Mouse (Mus musculus): ENCODE measurements around the gene M1ap.

M1ap gene

GRCm38 (mm10) chr6:82946651-82947050, at the start of gene M1ap:
M1ap (plus strand) TSS chr6:82946902.
- DNase-seq (ENCODE audit: low read depth in 2 of 2, low spot score in 2 of 2), result no peak

GRCm38 (mm10) chr6:82897311-82897710, 49.4 kb upstream of the M1ap start:
- no peak for DNase-seq (ENCODE audit: low read depth in 2 of 2, low spot score in 2 of 2)

GRCm38 (mm10) chr6:82898227-82898626, 48.5 kb upstream of the M1ap start:
- DNase-seq (ENCODE audit: low read depth in 2 of 2, low spot score in 2 of 2), result no peak

- DNase-seq (ENCODE audit: low read depth in 2 of 2, low spot score in 2 of 2), result no peak
Measured at GRCm38 (mm10) chr6:82898745-82899144, 48.0 kb upstream of the M1ap start.

GRCm38 (mm10) chr6:82902559-82902958, 44.1 kb upstream of the M1ap start:
- no peak for DNase-seq (ENCODE audit: low read depth in 2 of 2, low spot score in 2 of 2)

- DNase-seq (ENCODE audit: low read depth in 2 of 2, low spot score in 2 of 2), result no peak
Measured at GRCm38 (mm10) chr6:82906985-82907384, 39.7 kb upstream of the M1ap start.

GRCm38 (mm10) chr6:82908034-82908433, 38.7 kb upstream of the M1ap start:
- DNase-seq (ENCODE audit: low read depth in 2 of 2, low spot score in 2 of 2), result no peak

GRCm38 (mm10) chr6:82909136-82909855, 37.4 kb upstream of the M1ap start:
- peak; percentile 50 to 73 for DNase-seq (ENCODE audit: low read depth in 2 of 2, low spot score in 2 of 2)

GRCm38 (mm10) chr6:82911303-82911702, 35.4 kb upstream of the M1ap start:
- DNase-seq (ENCODE audit: low read depth in 2 of 2, low spot score in 2 of 2), result no peak

GRCm38 (mm10) chr6:82913336-82914247, 33.1 kb upstream of the M1ap start:
- peak; percentile 75 to 78 for DNase-seq (ENCODE audit: low read depth in 2 of 2, low spot score in 2 of 2)

- peak; percentile 76 to 84 for DNase-seq (ENCODE audit: low read depth in 2 of 2, low spot score in 2 of 2)
Measured at GRCm38 (mm10) chr6:82915889-82916288, 30.8 kb upstream of the M1ap start.

- DNase-seq (ENCODE audit: low read depth in 2 of 2, low spot score in 2 of 2), result no peak
Measured at GRCm38 (mm10) chr6:82916459-82916858, 30.2 kb upstream of the M1ap start.

- DNase-seq (ENCODE audit: low read depth in 2 of 2, low spot score in 2 of 2), result no peak
Measured at GRCm38 (mm10) chr6:82917076-82917777, 29.5 kb upstream of the M1ap start.

- DNase-seq (ENCODE audit: low read depth in 2 of 2, low spot score in 2 of 2), result peak; percentile 49 to 58
Measured at GRCm38 (mm10) chr6:82917778-82918129, 28.9 kb upstream of the M1ap start.

GRCm38 (mm10) chr6:82918371-82918770, 28.3 kb upstream of the M1ap start:
- DNase-seq (ENCODE audit: low read depth in 2 of 2, low spot score in 2 of 2), result no peak

GRCm38 (mm10) chr6:82919520-82919919, 27.2 kb upstream of the M1ap start:
- DNase-seq (ENCODE audit: low read depth in 2 of 2, low spot score in 2 of 2), result no peak

GRCm38 (mm10) chr6:82921426-82922224, 25.1 kb upstream of the M1ap start:
- peak; percentile 29 to 59 for DNase-seq (ENCODE audit: low read depth in 2 of 2, low spot score in 2 of 2)

GRCm38 (mm10) chr6:82925005-82925404, 21.7 kb upstream of the M1ap start:
- DNase-seq (ENCODE audit: low read depth in 2 of 2, low spot score in 2 of 2), result no peak

- DNase-seq (ENCODE audit: low read depth in 2 of 2, low spot score in 2 of 2), result no peak
Measured at GRCm38 (mm10) chr6:82926106-82926505, 20.6 kb upstream of the M1ap start.

GRCm38 (mm10) chr6:82926528-82926927, 20.2 kb upstream of the M1ap start:
- DNase-seq (ENCODE audit: low read depth in 2 of 2, low spot score in 2 of 2), result no peak

- DNase-seq (ENCODE audit: low read depth in 2 of 2, low spot score in 2 of 2), result no peak
Measured at GRCm38 (mm10) chr6:82927617-82928016, 19.1 kb upstream of the M1ap start.

Measured in CD8-positive naive resting alpha-beta T cell, adult 2 months (primary cell).